Mouse (Mus musculus) fat pad, adult 2 months (tissue): ENCODE data around the gene Snx17.
A peak's percentile ranks its signal among the peaks of the same experiment; 100 is the strongest.

Experiments used
- DNase-seq: peaks from one replicate; pipeline ENCODE4 v3.0.0-alpha.2; 2011; ENCODE audit warnings: low read depth, low spot score; ENCODE audit errors: extremely low read depth

Snx17 gene

GRCm38 (mm10) chr5:31192939-31193630 is at the start of gene Snx17, which contains the start of gene Eif2b4:
TSS of gene Snx17 (plus strand) at chr5:31193227.
TSS of gene Eif2b4 (minus strand) at chr5:31193430.
- DNase-seq: peak; percentile 78

- no peak for DNase-seq
Measured at GRCm38 (mm10) chr5:31149781-31150180, 43.2 kb upstream of the Snx17 start.

GRCm38 (mm10) chr5:31151746-31152145 is 41.3 kb upstream of the Snx17 start:
- no peak for DNase-seq

- DNase-seq: no peak
Measured at GRCm38 (mm10) chr5:31153516-31154151, 39.4 kb upstream of the Snx17 start.

GRCm38 (mm10) chr5:31154152-31154553 is 38.9 kb upstream of the Snx17 start, which contains the start of gene Mpv17:
TSS of gene Mpv17 (minus strand) at chr5:31154251.
- DNase-seq: peak; percentile 64

- no peak for DNase-seq
Measured at GRCm38 (mm10) chr5:31162462-31162861, 30.6 kb upstream of the Snx17 start.

GRCm38 (mm10) chr5:31164878-31165277 is 28.1 kb upstream of the Snx17 start:
- no peak for DNase-seq

- no peak for DNase-seq
Measured at GRCm38 (mm10) chr5:31168630-31169029, 24.4 kb upstream of the Snx17 start.

GRCm38 (mm10) chr5:31179301-31179765 is 13.7 kb upstream of the Snx17 start:
- DNase-seq: no peak

- peak; percentile 66 for DNase-seq
Measured at GRCm38 (mm10) chr5:31179766-31180630, 13.0 kb upstream of the Snx17 start, which contains the start of the genes Gm29609 and Gtf3c2. TSS of gene Gm29609 (minus strand) at chr5:31179911. TSS of gene Gtf3c2 (minus strand) at chr5:31180144.

GRCm38 (mm10) chr5:31181183-31181770 is 11.8 kb upstream of the Snx17 start:
- DNase-seq: no peak

- no peak for DNase-seq
Measured at GRCm38 (mm10) chr5:31183678-31184077, 9.3 kb upstream of the Snx17 start.

- DNase-seq: no peak
Measured at GRCm38 (mm10) chr5:31188223-31188840, 4.7 kb upstream of the Snx17 start.

- DNase-seq: no peak
Measured at GRCm38 (mm10) chr5:31190201-31190600, 2.8 kb upstream of the Snx17 start.

GRCm38 (mm10) chr5:31192045-31192938 is 735 bp upstream of the Snx17 start:
- no peak for DNase-seq

- no peak for DNase-seq
Measured at GRCm38 (mm10) chr5:31193631-31194281, 729 bp downstream of the Snx17 start.

GRCm38 (mm10) chr5:31194486-31195485 is 1.8 kb downstream of the Snx17 start:
- no peak for DNase-seq

GRCm38 (mm10) chr5:31195671-31196070 is 2.6 kb downstream of the Snx17 start:
- no peak for DNase-seq
